Mouse (Mus musculus): Measurements from ENCODE around the gene Npas3. TPM values are rescaled to one million over a fixed set of nuclear protein-coding genes. Genes with fewer than 3 reads are reported as not detected.
"Not testable (repeated sequence)": the region's sequence is repeated elsewhere in the genome, so short reads cannot be mapped to it uniquely, and the experiment has no call there.

Gene Npas3
- polyA plus RNA-seq, 1 experiment: not detected

DNA sequence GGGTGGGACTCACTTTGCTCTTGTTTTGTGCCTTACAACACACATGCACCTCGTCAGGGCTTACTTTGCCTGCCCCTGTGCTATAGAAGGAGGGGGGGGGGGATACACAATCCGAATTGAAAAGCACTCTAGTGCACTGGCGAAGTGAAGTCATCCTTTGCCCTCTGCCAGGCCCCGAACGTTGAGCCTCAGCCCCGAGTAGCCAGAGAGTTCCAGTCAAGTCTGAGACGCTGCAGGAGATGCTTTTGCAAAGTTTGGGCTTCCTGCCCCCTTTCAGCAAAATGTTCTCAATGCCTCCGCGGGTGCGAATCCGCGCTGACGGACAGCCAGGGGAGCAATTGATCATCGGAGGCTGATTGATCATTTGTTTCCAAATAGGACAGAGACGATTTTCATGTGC lies 319 bp downstream of the Npas3 start:
- WGBS: 3% methylated on average over 15 of the region's 15 CpGs
- no peak for TF ChIP-seq POLR2A (IDR thresholded peaks at IDR 0.05; ENCODE audit: insufficient read depth, low read depth, low read length)
- TF ChIP-seq CTCF (IDR thresholded peaks at IDR 0.05; ENCODE audit: insufficient read depth, low read depth, low read length): no peak
- no peak overlapping the region for H3K27ac ChIP-seq (ENCODE audit: insufficient read depth, low read depth, low read length)
- peak overlapping the region; percentile 80 for H3K4me3 ChIP-seq (ENCODE audit: insufficient read depth, low read depth, low read length)
- H3K4me1 ChIP-seq (ENCODE audit: control insufficient read depth, insufficient read depth, low read length): peaks cover 27% of the 10 kb centered on the region

GRCm38 (mm10) chr12:53251701-53252181 lies 3.3 kb downstream of the Npas3 start:
- 4% methylated on average over 11 of the region's 11 CpGs for WGBS
- H3K4me1 ChIP-seq (ENCODE audit: control insufficient read depth, insufficient read depth, low read length): peaks cover 20% of the 10 kb centered on the region
- H3K4me3 ChIP-seq (ENCODE audit: insufficient read depth, low read depth, low read length): peak overlapping the region; percentile 63
- no peak for TF ChIP-seq CTCF (IDR thresholded peaks at IDR 0.05; ENCODE audit: insufficient read depth, low read depth, low read length)
- TF ChIP-seq POLR2A (IDR thresholded peaks at IDR 0.05; ENCODE audit: insufficient read depth, low read depth, low read length): no peak
- H3K27ac ChIP-seq (ENCODE audit: insufficient read depth, low read depth, low read length): no peak overlapping the region

GRCm38 (mm10) chr12:53252213-53252571 lies 3.7 kb downstream of the Npas3 start:
- 19% methylated on average over 20 of the region's 23 CpGs for WGBS
- TF ChIP-seq CTCF (IDR thresholded peaks at IDR 0.05; ENCODE audit: insufficient read depth, low read depth, low read length) (no peak), POLR2A (IDR thresholded peaks at IDR 0.05; ENCODE audit: insufficient read depth, low read depth, low read length) (no peak)
- Histone ChIP-seq H3K4me3 (ENCODE audit: insufficient read depth, low read depth, low read length) (peak overlapping the region; percentile 63), H3K4me1 (ENCODE audit: control insufficient read depth, insufficient read depth, low read length) (peaks cover 15% of the 10 kb centered on the region), H3K27ac (ENCODE audit: insufficient read depth, low read depth, low read length) (no peak overlapping the region)

DNA sequence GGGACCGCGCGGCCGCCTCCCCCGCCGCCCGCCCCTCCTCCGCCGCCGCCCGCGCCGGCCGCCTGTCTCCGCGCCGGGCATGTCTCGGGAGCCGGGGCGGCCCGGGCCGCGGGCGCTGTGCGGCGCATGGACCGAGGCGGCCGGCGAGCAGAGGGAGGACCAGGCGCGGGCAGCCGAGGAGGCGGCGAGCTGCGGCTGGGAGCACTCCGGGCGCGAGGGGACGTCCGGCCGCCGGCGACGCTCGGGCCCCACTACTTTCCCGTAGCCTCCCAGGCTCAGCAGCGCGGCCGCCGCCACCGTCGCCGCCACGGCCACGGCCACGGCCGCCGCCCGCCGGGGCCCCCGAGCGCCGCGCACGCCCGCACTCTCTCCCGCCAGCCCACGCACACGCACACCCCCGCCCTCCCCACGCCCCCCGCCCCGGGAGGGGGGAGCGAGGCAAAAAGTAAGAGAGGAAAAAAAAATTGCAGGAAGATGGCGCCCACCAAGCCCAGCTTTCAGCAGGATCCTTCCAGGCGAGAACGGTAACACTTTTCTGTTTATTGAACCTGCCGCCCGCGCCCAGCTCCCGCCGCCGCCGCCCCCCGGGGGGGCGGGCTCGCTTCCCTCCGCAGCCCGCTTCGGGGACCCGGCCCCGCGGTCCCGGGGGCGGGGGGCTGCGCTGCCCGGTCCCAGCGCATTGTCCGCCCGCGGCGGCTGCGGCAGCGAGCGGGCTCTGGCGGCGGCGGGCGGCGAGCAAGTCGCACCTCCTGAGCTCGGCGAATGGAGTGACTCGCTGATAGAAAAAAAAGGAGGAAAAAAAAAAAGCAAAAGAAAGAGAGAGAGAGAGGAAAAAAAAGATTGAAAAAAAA lies 4.3 kb downstream of the Npas3 start:
- no peak overlapping the region; the same call in 1 of the 2 replicates for H3K27ac ChIP-seq (ENCODE audit: insufficient read depth, low read depth, low read length)
- TF ChIP-seq POLR2A (IDR thresholded peaks at IDR 0.05; ENCODE audit: insufficient read depth, low read depth, low read length) (no peak), CTCF (IDR thresholded peaks at IDR 0.05; ENCODE audit: insufficient read depth, low read depth, low read length) (no peak)
- H3K4me1 ChIP-seq (ENCODE audit: control insufficient read depth, insufficient read depth, low read length): peaks cover 11% of the 10 kb centered on the region
- WGBS: 4% methylated on average over 109 of the region's 115 CpGs
- peak overlapping the region; percentile 63 for H3K4me3 ChIP-seq (ENCODE audit: insufficient read depth, low read depth, low read length)

GRCm38 (mm10) chr12:53253461-53254159 lies 5.1 kb downstream of the Npas3 start:
- no peak for TF ChIP-seq CTCF (IDR thresholded peaks at IDR 0.05; ENCODE audit: insufficient read depth, low read depth, low read length)
- no peak for TF ChIP-seq POLR2A (IDR thresholded peaks at IDR 0.05; ENCODE audit: insufficient read depth, low read depth, low read length)
- Histone ChIP-seq H3K27ac (ENCODE audit: insufficient read depth, low read depth, low read length) (0 out of 2 replicates have a peak overlapping the region, but pooled peaks have one; percentile 2), H3K4me3 (ENCODE audit: insufficient read depth, low read depth, low read length) (peak overlapping the region; percentile 63; the same call in 1 of the 2 replicates), H3K4me1 (ENCODE audit: control insufficient read depth, insufficient read depth, low read length) (peaks cover 9% of the 10 kb centered on the region)
- WGBS: 1% methylated on average over 30 of the region's 32 CpGs

- Histone ChIP-seq H3K4me3 (ENCODE audit: insufficient read depth, low read depth, low read length) (peak overlapping the region; percentile 15; the same call in 1 of the 2 replicates), H3K27ac (ENCODE audit: insufficient read depth, low read depth, low read length) (0 out of 2 replicates have a peak overlapping the region, but pooled peaks have one; percentile 2), H3K4me1 (ENCODE audit: control insufficient read depth, insufficient read depth, low read length) (peaks cover 5% of the 10 kb centered on the region; the same call in 1 of the 2 replicates)
- TF ChIP-seq POLR2A (IDR thresholded peaks at IDR 0.05; ENCODE audit: insufficient read depth, low read depth, low read length) (no peak), CTCF (IDR thresholded peaks at IDR 0.05; ENCODE audit: insufficient read depth, low read depth, low read length) (no peak)
- 32% methylated on average over 6 of the region's 6 CpGs for WGBS
Measured at GRCm38 (mm10) chr12:53254160-53254480, 5.6 kb downstream of the Npas3 start.

- not testable (repeated sequence) for H3K4me3 ChIP-seq (ENCODE audit: insufficient read depth, low read depth, low read length); H3K4me1 ChIP-seq (ENCODE audit: control insufficient read depth, insufficient read depth, low read length)
Measured at GRCm38 (mm10) chr12:53274502-53274901, 26.0 kb downstream of the Npas3 start.

DNA sequence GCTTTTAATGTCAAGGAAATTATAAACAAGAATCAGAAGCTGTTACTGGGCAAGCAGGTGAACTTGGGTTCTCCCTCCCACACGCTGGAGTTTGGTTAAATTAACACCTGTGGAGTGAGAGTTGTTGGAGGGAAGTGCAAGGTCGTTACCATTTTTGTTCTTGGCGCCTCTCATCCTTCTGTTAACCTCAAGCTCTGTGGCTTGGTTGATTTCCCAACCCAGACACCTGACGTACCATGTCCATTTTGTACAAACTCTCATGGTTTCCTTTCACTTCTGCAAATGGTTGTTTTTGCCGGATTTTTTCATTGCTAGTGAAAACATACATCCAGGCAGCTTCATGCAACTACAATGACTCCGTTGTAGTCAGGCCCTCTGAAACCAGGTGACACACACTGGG lies 28.9 kb downstream of the Npas3 start:
- H3K4me3 ChIP-seq (ENCODE audit: insufficient read depth, low read depth, low read length): no peak overlapping the region
- TF ChIP-seq POLR2A (IDR thresholded peaks at IDR 0.05; ENCODE audit: insufficient read depth, low read depth, low read length) (no peak), CTCF (IDR thresholded peaks at IDR 0.05; ENCODE audit: insufficient read depth, low read depth, low read length) (no peak)

More at GRCm38 (mm10) chr12:53274502-53274901, 26.0 kb downstream of the Npas3 start:
- H3K27ac ChIP-seq (ENCODE audit: insufficient read depth, low read depth, low read length): not testable (repeated sequence)

GRCm38 (mm10) chr12:53290341-53290740 lies 41.9 kb downstream of the Npas3 start:
- no peak overlapping the region for H3K27ac ChIP-seq (ENCODE audit: insufficient read depth, low read depth, low read length)
- no peak overlapping the region for H3K4me3 ChIP-seq (ENCODE audit: insufficient read depth, low read depth, low read length)
- no peaks in the 10 kb centered on the region for H3K4me1 ChIP-seq (ENCODE audit: control insufficient read depth, insufficient read depth, low read length)
- no peak for TF ChIP-seq POLR2A (IDR thresholded peaks at IDR 0.05; ENCODE audit: insufficient read depth, low read depth, low read length)
- no peak for TF ChIP-seq CTCF (IDR thresholded peaks at IDR 0.05; ENCODE audit: insufficient read depth, low read depth, low read length)
- 91% methylated on average over 4 of the region's 4 CpGs for WGBS

More for the DNA sequence above, 28.9 kb downstream of the Npas3 start:
- WGBS: 84% methylated on average over 6 of the region's 6 CpGs
- H3K27ac ChIP-seq (ENCODE audit: insufficient read depth, low read depth, low read length): no peak overlapping the region
- no peaks in the 10 kb centered on the region for H3K4me1 ChIP-seq (ENCODE audit: control insufficient read depth, insufficient read depth, low read length)

Measured in olfactory bulb, adult 2 months (tissue).